Mouse (Mus musculus) heart, adult 9 months (tissue): Measurements from ENCODE around the gene Tril.

Source experiments
- DNase-seq, 2 experiments: peaks; one replicate each; pipeline ENCODE4 v3.0.0; 2022; ENCODE audit warnings: low spot score in 2 of 2

The Tril gene

GRCm38 (mm10) chr6:53806591-53807023 is 14.0 kb downstream of the Tril start:
- no peak for DNase-seq

GRCm38 (mm10) chr6:53806021-53806420 is 14.6 kb downstream of the Tril start:
- no peak for DNase-seq

- no peak for DNase-seq
Observed at GRCm38 (mm10) chr6:53804145-53804544, 16.5 kb downstream of the Tril start.

DNA sequence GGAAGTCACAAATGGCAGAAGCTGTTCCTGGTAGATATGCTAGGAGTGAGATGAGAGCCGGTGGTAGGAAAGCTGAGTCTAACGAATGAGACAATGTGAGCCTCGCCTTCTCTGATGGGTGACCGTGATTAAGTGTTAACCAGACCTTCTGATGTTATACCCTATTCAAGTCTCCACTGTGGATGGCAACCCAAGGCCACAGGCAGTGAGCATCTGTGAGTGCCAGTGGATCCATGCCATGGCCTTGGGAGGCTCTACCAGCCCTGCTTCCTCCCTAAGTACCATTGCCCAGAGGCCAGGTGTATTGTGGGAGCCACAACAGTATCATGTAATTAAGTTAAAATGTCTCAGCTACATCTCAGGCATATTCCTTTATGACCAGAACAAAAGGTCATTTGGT is 17.1 kb downstream of the Tril start:
- DNase-seq: no peak

- peak; percentile 71 to 72 for DNase-seq
Observed at GRCm38 (mm10) chr6:53801893-53802286, 18.7 kb downstream of the Tril start.

- DNase-seq: no peak
Observed at GRCm38 (mm10) chr6:53801269-53801892, 19.2 kb downstream of the Tril start.

GRCm38 (mm10) chr6:53798865-53799264 is 21.8 kb downstream of the Tril start:
- DNase-seq: no peak

- DNase-seq: no peak
Observed at GRCm38 (mm10) chr6:53796835-53797234, 23.8 kb downstream of the Tril start.

GRCm38 (mm10) chr6:53795788-53796187 is 24.8 kb downstream of the Tril start:
- DNase-seq: no peak

DNA sequence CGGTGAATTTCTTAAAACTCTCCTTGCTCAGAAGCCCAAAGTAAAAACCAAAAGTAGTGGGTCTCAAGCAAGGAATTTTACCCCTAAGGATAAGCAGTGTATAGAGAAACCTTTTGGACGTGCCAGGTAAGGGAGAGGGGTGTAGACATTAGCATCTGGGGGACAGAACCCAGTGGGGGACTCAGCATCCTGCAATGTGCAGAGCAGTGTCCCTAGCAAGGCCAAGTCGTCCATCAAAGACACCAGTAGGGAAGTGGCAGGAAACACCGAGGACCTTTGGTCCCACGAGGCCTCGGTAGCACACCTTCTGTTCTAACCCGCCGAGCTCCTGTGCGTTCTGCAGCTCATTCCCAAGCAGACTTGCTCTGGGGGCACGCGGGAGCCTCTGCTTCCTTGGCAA is 25.6 kb downstream of the Tril start:
- no peak for DNase-seq

GRCm38 (mm10) chr6:53794323-53794971 is 26.2 kb downstream of the Tril start:
- DNase-seq: peak; percentile 35 to 60

DNA sequence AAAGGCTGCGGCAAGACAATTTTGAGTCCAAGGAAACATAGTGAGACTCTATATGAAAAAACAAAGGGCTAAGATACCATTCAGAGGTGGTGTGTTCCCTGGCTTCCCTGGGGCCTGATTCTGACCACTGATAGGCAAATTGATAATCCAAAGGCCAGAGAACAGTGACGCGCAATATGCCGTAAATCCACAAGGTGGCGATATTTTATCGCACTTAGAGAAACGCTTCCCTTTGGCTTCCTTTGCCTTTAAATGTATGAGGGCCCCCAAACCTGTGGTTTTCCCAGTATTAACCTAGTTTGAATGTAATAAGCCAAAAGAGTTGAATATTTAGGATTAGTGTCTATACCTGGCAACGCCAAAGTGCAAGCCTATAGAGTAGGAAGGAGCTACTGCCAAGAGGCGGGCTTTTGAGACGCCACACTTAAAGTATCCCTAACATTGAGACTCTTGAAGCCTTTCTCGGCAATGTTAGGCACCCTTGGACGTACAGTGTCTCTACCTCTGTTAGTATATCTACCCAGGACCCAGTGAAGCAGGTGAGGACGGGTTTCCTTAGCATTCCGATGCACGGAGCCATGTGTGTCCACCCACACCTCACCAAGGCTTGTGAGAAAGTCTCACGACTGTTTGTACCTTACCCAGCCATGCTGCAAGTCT is 37.6 kb downstream of the Tril start:
- DNase-seq: peak in 1 of 2 experiments; percentile 24

- DNase-seq: no peak
Observed at GRCm38 (mm10) chr6:53782273-53782672, 38.4 kb downstream of the Tril start.

- DNase-seq: peak in 1 of 2 experiments; percentile 18
Observed at GRCm38 (mm10) chr6:53781171-53781570, 39.5 kb downstream of the Tril start.

- DNase-seq: no peak
Observed at GRCm38 (mm10) chr6:53780008-53780407, 40.6 kb downstream of the Tril start.

GRCm38 (mm10) chr6:53779526-53779925 is 41.1 kb downstream of the Tril start:
- no peak for DNase-seq

DNA sequence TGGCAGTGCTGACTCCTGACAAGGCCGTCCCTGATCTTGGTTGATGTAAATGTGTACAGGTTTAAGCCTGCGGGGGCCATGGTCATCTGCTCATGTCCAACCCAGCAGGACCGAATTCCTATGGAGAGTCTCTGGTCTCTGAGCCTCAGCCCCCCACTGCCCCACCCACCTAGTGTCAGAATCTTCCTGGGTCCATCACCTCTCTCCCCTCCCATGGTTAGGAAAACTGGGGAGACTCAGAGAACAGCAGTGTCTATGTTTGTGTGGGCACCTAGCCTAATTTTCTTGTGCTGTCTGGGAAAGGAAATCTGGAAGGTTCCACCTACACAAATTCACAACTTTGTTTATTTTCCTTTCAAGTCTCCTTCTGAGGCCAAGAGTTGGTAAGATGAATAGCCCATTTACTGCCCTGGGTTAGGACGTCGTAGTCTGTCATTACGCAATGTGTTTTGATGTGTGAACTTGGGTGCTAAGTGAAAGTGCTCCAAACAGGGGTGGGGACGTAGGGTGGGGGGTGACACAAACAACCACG is 42.1 kb downstream of the Tril start:
- DNase-seq: no peak

DNA sequence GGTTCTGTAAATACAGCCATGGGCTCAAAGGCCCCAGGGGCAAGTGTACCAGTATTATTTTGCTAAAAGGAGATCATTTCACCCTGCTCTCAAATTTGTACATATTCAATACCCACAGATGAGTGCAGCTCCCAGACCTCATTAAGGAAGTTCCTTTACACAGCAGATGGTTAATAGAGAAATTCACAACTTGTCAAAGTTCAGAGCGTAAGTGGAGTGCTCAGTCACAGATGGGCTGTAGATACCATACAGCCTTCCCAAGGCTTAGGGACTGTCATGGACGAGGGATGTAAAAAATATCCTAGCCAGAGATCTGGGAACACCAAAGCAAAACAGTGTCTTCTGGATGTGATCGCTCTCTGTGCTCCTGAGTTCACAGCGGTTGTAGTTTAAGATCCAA is 52.4 kb downstream of the Tril start:
- DNase-seq: no peak

DNA sequence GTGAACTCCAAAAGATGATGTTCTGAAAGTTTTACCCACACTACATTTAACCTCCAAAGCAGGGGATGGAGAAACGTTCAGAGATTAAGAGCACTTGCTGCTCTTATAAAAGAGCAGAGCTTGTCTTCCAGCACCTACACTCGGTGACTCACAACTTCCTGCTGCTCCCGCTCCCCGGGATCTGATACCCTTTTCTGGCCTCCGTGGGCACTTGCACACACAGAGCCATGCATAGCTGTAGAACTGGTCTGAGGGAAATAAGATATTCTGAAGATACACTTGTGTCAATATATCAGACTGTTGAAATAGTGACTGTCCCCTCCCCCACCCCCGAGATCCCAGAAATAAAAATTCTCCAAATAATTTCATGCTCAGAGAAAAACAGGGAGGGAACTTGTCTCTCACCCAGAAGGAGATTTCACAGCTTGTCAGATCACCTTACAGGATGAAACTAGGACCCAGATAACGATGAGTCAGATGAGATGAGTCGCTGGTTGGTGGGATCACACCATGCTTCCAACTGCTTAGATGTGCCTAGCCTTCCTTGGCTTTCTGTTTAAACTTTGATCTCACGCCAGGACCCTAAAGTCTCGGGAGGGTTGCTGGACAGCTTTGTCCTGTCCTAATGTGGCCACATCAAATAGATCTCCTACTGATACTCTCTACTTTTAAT is 54.3 kb downstream of the Tril start:
- no peak for DNase-seq

DNA sequence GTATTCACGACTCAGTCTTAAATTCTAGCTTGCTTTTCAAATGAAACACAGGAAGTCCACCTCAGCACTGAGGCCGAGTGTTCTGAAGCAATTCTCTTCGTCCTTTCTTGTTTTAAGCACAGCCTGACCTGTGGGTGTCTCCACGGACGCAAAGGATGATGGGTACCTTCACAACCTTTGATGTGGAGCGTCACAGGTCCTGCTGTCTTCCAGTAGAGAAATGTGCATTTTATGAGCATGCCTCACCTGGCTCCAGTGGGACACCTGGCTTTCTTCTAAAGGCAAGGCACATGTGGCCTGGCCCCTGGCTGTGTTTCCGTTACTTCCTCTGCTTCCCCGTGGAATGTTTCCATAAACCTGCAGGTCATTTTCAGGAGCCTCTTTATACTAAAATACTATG is 54.9 kb downstream of the Tril start:
- no peak for DNase-seq
